Mouse (Mus musculus) MEL (cell line): ENCODE data around the gene 4930402F06Rik.

ENCODE experiments used
- CTCF ChIP-seq, 3 experiments: IDR thresholded peaks in 2 of 3; conservative IDR thresholded peaks in 1 of 3; 2 replicates each; pipeline ENCODE4 v1.5.1; 2011 to 2012; ENCODE audit warnings: low read length in 3 of 3, low read depth in 2 of 3, mild to moderate bottlenecking in 2 of 3, improper control_type of control experiment in 1 of 3, inconsistent platforms in 1 of 3, mixed read lengths in 1 of 3, moderate library complexity in 1 of 3; ENCODE audit not compliant: control insufficient read depth in 1 of 3, insufficient read depth in 1 of 3, poor library complexity in 1 of 3, severe bottlenecking in 1 of 3
- E2F4 ChIP-seq: IDR thresholded peaks from 2 replicates; pipeline ENCODE4 v1.6.1; 2011; ENCODE audit warnings: low read depth, low read length, improper control_type of control experiment, borderline replicate concordance
- HCFC1 ChIP-seq: IDR thresholded peaks from 2 replicates; pipeline ENCODE4 v1.6.1; 2012; ENCODE audit warnings: low read depth, mild to moderate bottlenecking, inconsistent platforms, low read length, improper control_type of control experiment, moderate library complexity
- POLR2A ChIP-seq, 2 experiments: IDR thresholded peaks; 2 replicates each; pipeline ENCODE4 v1.6.1; 2011 to 2012; ENCODE audit warnings: low read length in 2 of 2, mild to moderate bottlenecking in 2 of 2, control low read depth in 1 of 2, improper control_type of control experiment in 1 of 2, low read depth in 1 of 2, moderate library complexity in 1 of 2; ENCODE audit not compliant: control insufficient read depth in 1 of 2, insufficient read depth in 1 of 2, poor library complexity in 1 of 2
- SIN3A ChIP-seq: IDR thresholded peaks from 2 replicates; pipeline ENCODE4 v1.6.1; 2012; ENCODE audit warnings: low read length, improper control_type of control experiment, inconsistent platforms

DNA sequence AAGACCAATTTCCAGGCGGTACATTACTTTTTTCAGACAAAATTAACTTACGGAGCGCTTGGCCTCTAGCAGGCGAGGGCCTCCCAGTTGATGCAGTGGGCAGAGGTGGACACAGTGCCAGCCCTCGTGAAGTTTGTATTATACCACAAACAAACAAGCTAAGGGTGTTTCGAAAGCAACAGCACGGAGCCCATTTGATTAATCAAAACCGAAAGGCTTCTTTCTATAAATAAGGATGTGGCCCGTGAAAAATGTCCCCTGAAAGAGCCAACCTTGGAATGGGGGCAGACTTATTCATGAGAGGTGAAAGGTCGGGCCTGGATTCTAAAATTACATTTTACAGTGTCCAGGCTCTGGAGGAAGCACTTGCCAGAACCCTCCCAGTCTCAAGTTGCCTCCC lies 59.6 kb downstream of the 4930402F06Rik start:
- no peak for TF ChIP-seq E2F4
- no peak for TF ChIP-seq POLR2A (IDR thresholded peaks at IDR 0.05; ENCODE audit: control insufficient read depth in 1 of 2, insufficient read depth in 1 of 2, low read depth in 1 of 2, low read length in 2 of 2, poor library complexity in 1 of 2)
- TF ChIP-seq SIN3A = no peak
- TF ChIP-seq HCFC1 = no peak
- no peak for TF ChIP-seq CTCF (IDR thresholded peaks at IDR 0.05 in 2 of 3, conservative IDR thresholded peaks at IDR 0.05 in 1 of 3; ENCODE audit: control insufficient read depth in 1 of 3, insufficient read depth in 1 of 3, low read depth in 2 of 3, low read length in 3 of 3, poor library complexity in 1 of 3, severe bottlenecking in 1 of 3)
